Mouse (Mus musculus): Measurements from ENCODE around the gene Gm11020. TPM values are rescaled to one million over a fixed set of nuclear protein-coding genes. Genes with fewer than 3 reads are reported as not detected.
"Not testable (repeated sequence)": the region's sequence is repeated elsewhere in the genome, so short reads cannot be mapped to it uniquely, and the experiment has no call there.

Gene Gm11020
- not detected for total RNA-seq (2022)

- DNase-seq (ENCODE audit: low spot score in 2 of 2): not testable (repeated sequence)
Observed at GRCm38 (mm10) chr8:104321267-104321666, at the start of gene Gm11020. TSS of gene Gm11020 (plus strand) at chr8:104321567.

DNA sequence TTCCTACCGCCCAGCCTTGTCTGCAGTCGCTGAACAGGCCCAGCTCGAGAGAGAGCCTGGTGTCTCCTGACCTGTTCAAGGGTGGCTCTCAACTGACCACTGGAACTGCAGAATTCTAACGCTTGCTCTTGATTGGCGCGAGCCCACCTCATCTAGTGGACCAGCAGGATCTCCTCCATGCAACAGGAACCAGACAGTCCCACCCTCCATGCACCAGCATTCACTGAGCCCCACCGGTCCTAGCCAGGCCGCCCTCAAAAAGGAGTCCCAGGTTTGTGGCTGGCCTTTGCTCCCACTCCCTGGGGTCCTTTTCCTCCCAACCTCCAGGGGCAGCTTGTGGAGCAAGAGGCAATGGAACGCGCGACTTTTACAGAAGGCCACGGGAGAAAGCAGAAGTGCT is 28.3 kb upstream of the Gm11020 start, which contains the start of gene Cmtm2a:
Gene Cmtm2a, minus strand, starts transcription at position 101 of the 400 bp plus-strand sequence.
- DNase-seq (ENCODE audit: low spot score in 2 of 2): not testable (repeated sequence)

- DNase-seq (ENCODE audit: low spot score in 2 of 2): no peak
Observed at GRCm38 (mm10) chr8:104294396-104294795, 27.0 kb upstream of the Gm11020 start.

DNA sequence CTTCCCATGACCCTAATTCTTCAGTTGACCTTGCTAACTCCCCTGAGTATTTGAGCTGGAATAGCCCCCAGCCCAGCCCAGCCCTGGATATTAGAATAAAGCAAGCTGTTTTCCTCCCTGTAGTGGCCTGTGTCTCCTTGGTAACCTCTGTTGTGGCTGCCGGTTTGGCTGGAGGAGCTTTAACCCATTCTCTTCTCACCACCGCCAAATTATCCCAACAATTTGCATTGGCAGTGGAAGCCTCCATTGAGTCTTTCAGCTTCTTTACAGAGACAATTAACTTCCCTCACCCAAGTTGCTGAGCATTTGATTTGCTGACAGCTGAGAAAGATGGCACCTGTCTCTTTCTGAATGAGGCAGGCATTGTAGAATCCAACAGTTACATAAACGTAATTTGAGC is 19.8 kb upstream of the Gm11020 start:
- not testable (repeated sequence) for DNase-seq (ENCODE audit: low spot score in 2 of 2)

DNA sequence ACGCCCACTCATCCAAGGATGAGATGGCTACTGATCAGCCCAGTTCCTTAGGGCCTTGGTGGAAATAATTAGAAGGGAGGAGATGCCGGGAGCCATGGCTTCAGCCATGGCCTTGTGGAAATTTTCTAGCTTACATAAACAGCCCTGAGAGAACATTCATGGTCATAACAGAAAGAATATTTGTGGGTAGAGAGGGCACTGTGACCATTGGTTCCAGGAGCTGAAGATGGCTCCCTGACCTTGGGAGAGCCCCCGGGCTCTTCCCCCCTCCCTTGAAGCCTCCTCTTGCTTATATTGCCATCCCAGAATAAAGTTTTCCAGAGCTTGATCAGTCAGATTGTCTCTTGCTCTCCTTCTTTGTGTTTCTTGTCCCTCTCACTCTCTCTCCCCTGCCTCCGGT is 18.8 kb upstream of the Gm11020 start:
- DNase-seq (ENCODE audit: low spot score in 2 of 2): not testable (repeated sequence)

GRCm38 (mm10) chr8:104304962-104305361 is 16.4 kb upstream of the Gm11020 start:
- no peak for DNase-seq (ENCODE audit: low spot score in 2 of 2)

GRCm38 (mm10) chr8:104308341-104308740 is 13.0 kb upstream of the Gm11020 start:
- DNase-seq (ENCODE audit: low spot score in 2 of 2): not testable (repeated sequence)

DNA sequence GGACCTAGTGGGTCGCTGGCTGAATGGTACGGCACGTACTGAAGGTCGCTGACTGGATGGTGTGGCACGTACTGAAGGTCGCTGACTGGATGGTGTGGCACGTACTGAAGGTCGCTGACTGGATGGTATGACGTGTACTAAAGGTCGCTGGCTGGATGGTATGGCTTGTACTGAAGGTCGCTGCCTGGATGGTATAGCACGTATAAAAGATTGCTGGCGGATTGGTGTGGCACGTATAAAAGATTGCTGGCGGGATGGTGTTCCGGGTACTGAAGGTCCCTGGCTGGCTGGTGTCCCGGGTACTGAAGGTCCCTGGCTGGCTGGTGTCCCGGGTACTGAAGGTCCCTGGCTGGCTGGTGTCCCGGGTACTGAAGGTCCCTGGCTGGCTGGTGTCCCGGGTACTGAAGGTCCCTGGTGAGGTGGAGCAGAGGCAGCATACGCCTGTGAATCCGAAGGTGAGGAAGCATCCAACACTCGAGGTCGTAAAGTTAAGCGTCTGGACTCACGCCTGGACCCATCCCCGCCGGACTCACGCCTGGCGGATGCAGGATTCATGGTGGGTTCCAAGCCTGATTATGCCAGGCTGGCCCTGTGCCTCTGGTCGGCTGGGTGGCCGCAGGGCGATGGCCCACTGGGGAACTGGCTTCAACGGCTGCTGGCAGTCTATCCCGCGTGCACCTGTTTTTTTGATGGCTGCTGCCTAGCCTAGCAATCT is 11.8 kb upstream of the Gm11020 start, which contains the start of the genes Gm45711 and Cmtm1:
Gene Gm45711, minus strand, starts transcription at position 641 of the 715 bp plus-strand sequence.
Gene Cmtm1, minus strand, starts transcription at position 705 of the 715 bp plus-strand sequence.
- DNase-seq (ENCODE audit: low spot score in 2 of 2): not testable (repeated sequence)

DNA sequence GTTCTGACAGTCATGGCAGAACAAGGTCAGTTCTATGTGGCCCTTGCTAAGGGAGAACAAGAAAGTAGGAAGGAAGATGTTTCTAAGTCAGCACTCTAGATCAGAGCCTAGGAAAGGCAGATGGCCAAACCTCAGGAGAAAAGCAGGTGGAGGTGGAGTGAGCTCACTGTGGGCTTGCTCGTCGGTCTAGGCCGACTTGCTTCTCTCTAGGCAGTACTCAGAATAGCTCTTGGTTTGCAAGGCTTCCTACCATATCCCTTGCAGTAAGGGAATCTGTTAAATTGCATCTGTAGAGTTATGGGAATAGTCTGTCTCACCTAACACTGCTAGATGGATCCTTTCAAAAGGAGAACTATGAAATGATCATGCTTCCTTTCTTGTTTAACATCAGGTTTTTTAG is 9.3 kb upstream of the Gm11020 start:
- not testable (repeated sequence) for DNase-seq (ENCODE audit: low spot score in 2 of 2)

- no peak for DNase-seq (ENCODE audit: low spot score in 2 of 2)
Observed at GRCm38 (mm10) chr8:104313311-104313710, 8.1 kb upstream of the Gm11020 start.

DNA sequence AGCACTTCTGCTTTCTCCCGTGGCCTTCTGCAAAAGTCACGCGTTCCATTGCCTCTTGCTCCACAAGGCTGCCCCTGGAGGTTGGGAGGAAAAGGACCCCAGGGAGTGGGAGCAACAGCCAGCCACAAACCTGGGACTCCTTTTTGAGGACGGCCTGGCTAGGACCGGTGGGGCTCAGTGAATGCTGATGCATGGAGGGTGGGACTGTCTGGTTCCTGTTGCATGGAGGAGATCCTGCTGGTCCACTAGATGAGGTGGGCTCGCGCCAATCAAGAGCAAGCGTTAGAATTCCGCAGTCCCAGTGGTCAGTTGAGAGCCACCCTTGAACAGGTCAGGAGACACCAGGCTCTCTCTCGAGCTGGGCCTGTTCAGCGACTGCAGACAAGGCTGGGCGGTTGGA is 563 bp downstream of the Gm11020 start, which contains the start of gene Cmtm2b:
Gene Cmtm2b, plus strand, starts transcription at position 301 of the 400 bp plus-strand sequence.
- DNase-seq (ENCODE audit: low spot score in 2 of 2): not testable (repeated sequence)

DNA sequence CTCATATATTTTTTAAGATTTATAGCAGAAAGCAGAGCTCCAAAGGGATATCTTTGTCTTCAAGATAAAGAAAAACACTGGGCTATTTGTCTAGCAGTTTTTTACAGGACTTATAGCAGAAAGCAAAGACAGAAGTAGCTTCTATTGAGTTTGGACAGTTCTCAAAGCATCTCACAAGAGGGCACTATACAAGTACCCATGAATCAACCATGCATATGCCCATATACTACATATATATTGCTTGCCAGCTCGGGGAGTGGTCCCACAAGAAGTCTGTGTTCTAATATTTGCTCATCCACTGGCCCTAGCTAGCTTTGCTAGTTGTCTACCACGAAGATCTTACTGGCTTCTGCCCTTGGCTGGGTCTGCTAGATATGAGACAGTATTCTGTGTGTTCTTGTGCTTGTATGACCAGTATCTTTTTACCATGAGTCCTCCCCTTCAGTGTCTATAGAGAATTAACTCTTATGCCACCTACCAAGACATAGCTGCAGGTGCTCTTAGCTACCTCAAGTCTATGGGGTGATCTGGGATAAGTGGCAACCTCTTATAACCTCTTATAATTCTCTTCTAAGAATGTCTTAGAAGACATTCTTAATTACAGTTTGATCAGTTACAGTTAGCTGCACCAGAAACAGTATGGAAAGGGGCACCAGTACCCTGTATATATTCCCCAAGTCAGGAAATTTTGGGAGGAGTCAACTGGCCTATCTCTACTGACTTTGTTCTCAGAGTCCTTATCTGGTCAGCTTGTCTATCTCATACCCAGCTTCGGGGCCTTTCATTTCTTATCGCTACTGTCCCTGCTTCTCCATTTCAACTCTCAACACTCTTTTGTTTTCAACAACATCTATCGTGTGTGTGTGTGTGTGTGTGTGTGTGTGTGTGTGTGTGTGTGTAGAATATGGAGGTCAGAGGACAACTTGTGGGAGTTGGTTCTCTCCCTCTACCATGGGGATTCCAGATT is 11.6 kb downstream of the Gm11020 start:
- DNase-seq (ENCODE audit: low spot score in 2 of 2): no peak

GRCm38 (mm10) chr8:104333786-104334185 is 12.4 kb downstream of the Gm11020 start:
- DNase-seq (ENCODE audit: low spot score in 2 of 2): no peak

GRCm38 (mm10) chr8:104334196-104334595 is 12.8 kb downstream of the Gm11020 start:
- no peak for DNase-seq (ENCODE audit: low spot score in 2 of 2)

DNA sequence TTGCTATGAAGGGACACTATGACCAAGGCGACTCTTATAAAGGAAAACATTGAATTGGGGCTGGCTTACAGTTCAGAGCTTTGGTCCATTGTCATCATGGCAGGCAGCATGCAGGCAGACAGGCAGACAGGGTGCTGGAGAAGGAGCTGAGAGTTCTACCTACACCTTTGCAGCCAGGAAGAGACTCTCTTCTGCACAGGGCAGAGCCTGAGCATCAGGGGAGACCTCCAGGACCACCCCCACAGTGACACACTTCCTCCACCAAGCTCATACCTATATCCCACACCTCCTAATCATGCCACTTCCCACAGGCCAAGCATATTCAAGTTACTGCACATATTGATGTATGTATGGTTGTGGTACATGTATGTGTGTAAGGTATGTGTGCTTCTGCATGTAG is 15.4 kb downstream of the Gm11020 start:
- no peak for DNase-seq (ENCODE audit: low spot score in 2 of 2)

- DNase-seq (ENCODE audit: low spot score in 2 of 2): no peak
Observed at GRCm38 (mm10) chr8:104337890-104338289, 16.5 kb downstream of the Gm11020 start.

GRCm38 (mm10) chr8:104339229-104339982 is 18.0 kb downstream of the Gm11020 start, which contains the start of gene Cmtm3:
TSS of gene Cmtm3 (plus strand) at chr8:104339410.
- no peak for DNase-seq (ENCODE audit: low spot score in 2 of 2)

DNA sequence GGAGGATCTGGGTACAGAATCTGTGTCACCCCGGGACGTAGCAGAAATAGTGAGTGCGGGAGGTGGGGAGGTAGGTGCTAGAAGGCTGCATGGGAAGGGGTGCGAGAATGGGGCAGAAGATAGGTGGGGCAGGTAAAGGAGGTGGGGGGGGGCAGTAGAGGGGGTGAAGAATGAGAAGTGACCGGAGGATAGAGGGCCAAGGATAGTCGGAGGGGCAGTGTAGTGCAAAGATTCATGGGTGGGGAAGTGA is 18.5 kb downstream of the Gm11020 start:
- DNase-seq (ENCODE audit: low spot score in 2 of 2): no peak

DNA sequence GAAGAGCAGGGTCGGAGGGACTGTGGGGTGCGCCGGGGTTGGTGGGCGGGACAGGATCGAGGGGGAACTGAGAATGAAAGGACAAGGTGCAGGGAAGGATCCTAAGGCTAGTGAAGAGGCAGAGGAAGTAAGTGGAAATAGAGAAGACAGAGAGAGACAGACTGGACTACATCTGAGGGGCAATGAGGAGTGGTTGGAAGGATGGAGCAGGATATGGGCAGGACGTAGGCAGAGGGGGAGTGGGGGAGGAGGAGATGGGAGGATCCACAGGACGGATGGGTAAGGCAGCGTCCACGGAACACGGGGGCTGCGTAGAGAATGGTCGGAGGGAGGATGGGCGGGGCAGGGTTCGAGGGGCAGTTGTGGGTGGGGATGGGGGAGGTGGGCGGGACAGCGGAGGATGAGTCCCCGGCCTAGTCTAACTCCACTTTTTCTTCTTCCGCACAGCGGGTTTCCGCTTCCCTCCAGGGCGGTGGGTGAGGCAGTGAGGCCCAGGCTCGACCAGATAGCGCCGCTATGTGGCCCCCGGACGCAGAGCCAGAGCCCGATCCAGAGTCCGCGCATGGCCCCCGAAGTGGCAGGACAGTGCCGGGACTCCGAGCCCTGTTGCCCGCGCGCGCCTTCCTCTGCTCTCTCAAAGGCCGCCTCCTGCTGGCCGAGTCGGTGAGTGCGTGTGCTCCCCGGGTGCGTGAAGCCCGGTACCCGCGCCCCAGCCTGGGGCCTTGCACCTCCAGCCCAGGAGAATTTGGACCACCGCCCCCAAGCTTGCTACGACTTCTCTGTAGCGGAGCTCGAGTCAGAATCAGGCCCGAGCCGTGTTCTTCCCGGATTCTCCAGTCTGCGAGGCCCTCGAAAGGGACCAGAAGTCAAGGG is 19.1 kb downstream of the Gm11020 start:
- DNase-seq (ENCODE audit: low spot score in 2 of 2): peak in 1 of 2 experiments; percentile 46

- peak in 1 of 2 experiments; percentile 33 for DNase-seq (ENCODE audit: low spot score in 2 of 2)
Observed at GRCm38 (mm10) chr8:104341106-104341561, 19.8 kb downstream of the Gm11020 start.
